Mouse (Mus musculus) liver, adult 2 months (tissue): ENCODE results near the gene Atp8a2. TPM values are rescaled to one million over a fixed set of nuclear protein-coding genes. Genes with fewer than 3 reads are reported as not detected.

Experiments used
- DNase-seq: peaks from one replicate; pipeline ENCODE4 v3.0.0-alpha.2; 2011; ENCODE audit warnings: low read depth, low spot score; ENCODE audit errors: extremely low read depth
- H3K27ac ChIP-seq: fragments of 200-500 bp; replicated peaks from 2 replicates; pipeline ENCODE4 v1.5.1; 2012; ENCODE audit warnings: low read depth, mild to moderate bottlenecking, control low read depth, inconsistent platforms, low read length; ENCODE audit not compliant: insufficient read depth
- H3K27me3 ChIP-seq: fragments of 200-500 bp; 2 replicates; pipeline ENCODE4 v1.6.1; 2012; ENCODE audit warnings: mild to moderate bottlenecking, moderate library complexity, low read length, inconsistent platforms; ENCODE audit not compliant: control insufficient read depth, insufficient read depth
- H3K36me3 ChIP-seq: fragments of 200-500 bp; 2 replicates; pipeline ENCODE4 v1.6.1; 2012; ENCODE audit warnings: low read length, inconsistent platforms; ENCODE audit not compliant: control insufficient read depth, insufficient read depth
- H3K4me1 ChIP-seq: fragments of 200-500 bp; 2 replicates; pipeline ENCODE4 v1.6.1; 2011; ENCODE audit warnings: low read length; ENCODE audit not compliant: control insufficient read depth, insufficient read depth
- H3K4me3 ChIP-seq: fragments of 200-500 bp; 2 replicates; pipeline ENCODE4 v1.5.1; 2011; ENCODE audit warnings: low read depth, mild to moderate bottlenecking, control low read depth, low read length, moderate library complexity; ENCODE audit not compliant: insufficient read depth
- H3K79me2 ChIP-seq: fragments of 200-500 bp; 2 replicates; pipeline ENCODE4 v1.6.1; 2012; ENCODE audit warnings: inconsistent platforms, mild to moderate bottlenecking, low read length, moderate library complexity; ENCODE audit not compliant: control insufficient read depth, insufficient read depth
- H3K9ac ChIP-seq: fragments of 200-500 bp; 2 replicates; pipeline ENCODE4 v1.6.1; 2012; ENCODE audit warnings: low read depth, mild to moderate bottlenecking, control low read depth, inconsistent platforms, low read length
- CTCF ChIP-seq: fragments of 200-500 bp; IDR thresholded peaks from 2 replicates; pipeline ENCODE4 v1.5.1; 2011; ENCODE audit warnings: low read depth, low read length, control low read depth
- POLR2A ChIP-seq: fragments of 200-500 bp; IDR thresholded peaks from 2 replicates; pipeline ENCODE4 v1.6.1; 2011; ENCODE audit warnings: low read length, control low read depth; ENCODE audit not compliant: insufficient read depth; ENCODE audit errors: extremely low read depth
- WGBS: fragments of 180-500 bp; shearing (Covaris S2); methylation state at CpG from one replicate; pipeline ENCODE4 v1.1.7; 2018; 5-methylcytosine and 5-hydroxymethylcytosine counted together
- polyA plus RNA-seq: library from polyadenylated mRNA; depleted of rRNA; stranded (reverse); fragments of >200 nt; gene quantifications from 2 replicates; pipeline ENCODE4 v1.2.3, GENCODE M21; 2012
- total RNA-seq: library from RNA; depleted of rRNA; stranded (reverse); fragments of >200 nt; gene quantifications from 2 replicates; pipeline ENCODE4 v1.2.3, GENCODE M21; 2014

Gene Atp8a2
- total and polyA plus RNA-seq, 2 experiments = 0.02 to 0.18 TPM

GRCm38 (mm10) chr14:60131196-60131876 lies 65.6 kb downstream of the Atp8a2 start:
- Histone ChIP-seq H3K27ac (no peak overlapping the region), H3K79me2 (no peaks in the 10 kb centered on the region), H3K36me3 (no peaks in the 10 kb centered on the region), H3K4me3 (no peak overlapping the region), H3K9ac (no peak overlapping the region), H3K27me3 (no peaks in the 10 kb centered on the region), H3K4me1 (no peaks in the 10 kb centered on the region)
- no peak for TF ChIP-seq CTCF
- TF ChIP-seq POLR2A = no peak
- WGBS = 85% methylated on average over 9 of the region's 9 CpGs
- DNase-seq = no peak

GRCm38 (mm10) chr14:60129564-60129963 lies 67.4 kb downstream of the Atp8a2 start:
- no peaks in the 10 kb centered on the region for H3K4me1 ChIP-seq
- H3K4me3 ChIP-seq = no peak overlapping the region
- H3K27ac ChIP-seq = no peak overlapping the region
- no peak for TF ChIP-seq POLR2A
- no peak for TF ChIP-seq CTCF
- no peak overlapping the region for H3K9ac ChIP-seq
- no peaks in the 10 kb centered on the region for H3K36me3 ChIP-seq
- no peaks in the 10 kb centered on the region for H3K79me2 ChIP-seq
- peak; percentile 5 for DNase-seq
- WGBS = 88% methylated on average over 5 of the region's 5 CpGs
- no peaks in the 10 kb centered on the region for H3K27me3 ChIP-seq

GRCm38 (mm10) chr14:60125202-60125601 lies 71.8 kb downstream of the Atp8a2 start:
- no peak overlapping the region for H3K9ac ChIP-seq
- no peak for TF ChIP-seq POLR2A
- no peak for TF ChIP-seq CTCF
- no peak for DNase-seq
- no peak overlapping the region for H3K27ac ChIP-seq
- H3K4me3 ChIP-seq = no peak overlapping the region
- no peaks in the 10 kb centered on the region for H3K79me2 ChIP-seq
- no peaks in the 10 kb centered on the region for H3K36me3 ChIP-seq
- 92% methylated on average over 9 of the region's 9 CpGs for WGBS
- H3K4me1 ChIP-seq = no peaks in the 10 kb centered on the region
- H3K27me3 ChIP-seq = no peaks in the 10 kb centered on the region

GRCm38 (mm10) chr14:60121572-60121971 lies 75.4 kb downstream of the Atp8a2 start:
- H3K36me3 ChIP-seq = no peaks in the 10 kb centered on the region
- 77% methylated on average over 10 of the region's 10 CpGs for WGBS
- H3K9ac ChIP-seq = no peak overlapping the region
- no peaks in the 10 kb centered on the region for H3K27me3 ChIP-seq
- DNase-seq = no peak
- no peaks in the 10 kb centered on the region for H3K4me1 ChIP-seq
- TF ChIP-seq POLR2A (no peak), CTCF (no peak)
- no peak overlapping the region for H3K27ac ChIP-seq
- H3K4me3 ChIP-seq = no peak overlapping the region
- H3K79me2 ChIP-seq = no peaks in the 10 kb centered on the region

- no peak overlapping the region for H3K4me3 ChIP-seq
- H3K36me3 ChIP-seq = no peaks in the 10 kb centered on the region
- H3K9ac ChIP-seq = no peak overlapping the region
- 79% methylated on average over 9 of the region's 9 CpGs for WGBS
- TF ChIP-seq CTCF (no peak), POLR2A (no peak)
- H3K27me3 ChIP-seq = no peaks in the 10 kb centered on the region
- H3K27ac ChIP-seq = no peak overlapping the region
- no peaks in the 10 kb centered on the region for H3K79me2 ChIP-seq
- DNase-seq = no peak
- no peaks in the 10 kb centered on the region for H3K4me1 ChIP-seq
These were observed 79.0 kb downstream of the Atp8a2 start for GRCm38 (mm10) chr14:60117792-60118585.
